Mouse (Mus musculus) liver, postnatal 0 days (tissue): ENCODE measurements at regions not wholly inside any gene's neighbourhood (a gene's known extent, or its start where the extent isn't known, plus 50 kb on each side); places are given as distances from the start of the nearest gene placed in this dataset.

Experiments used
- ATAC-seq: fragments of 200-750 bp; cut with Nextera tagmentation; 2 replicates; pipeline ENCODE4 v1.8.0; 2017; ENCODE audit warnings: mild to moderate bottlenecking, moderate library complexity
- DNase-seq: peaks from one replicate; pipeline ENCODE4 v3.0.0-alpha.2; 2016
- H3K27ac ChIP-seq: fragments of 300-500 bp; sonication (generic); 2 replicates; pipeline ENCODE4 v1.5.1; 2014; ENCODE audit warnings: antibody characterized with exemption, moderate library complexity, mild to moderate bottlenecking, low read depth
- H3K27me3 ChIP-seq: fragments of 300-500 bp; sonication (generic); 2 replicates; pipeline ENCODE4 v1.6.1; 2014; ENCODE audit warnings: low read length, control low read depth, mixed read lengths; ENCODE audit not compliant: insufficient read depth
- H3K36me3 ChIP-seq: fragments of 300-500 bp; sonication (generic); replicated peaks from 2 replicates; pipeline ENCODE4 v1.6.1; 2014; ENCODE audit warnings: mild to moderate bottlenecking, control low read depth, low read length, moderate library complexity, mixed read lengths; ENCODE audit not compliant: insufficient read depth
- H3K4me1 ChIP-seq: fragments of 300-500 bp; sonication (generic); 2 replicates; pipeline ENCODE4 v1.6.1; 2014; ENCODE audit warnings: antibody characterized with exemption, mild to moderate bottlenecking, control low read depth; ENCODE audit not compliant: insufficient read depth
- H3K4me2 ChIP-seq: fragments of 300-500 bp; sonication (generic); 2 replicates; pipeline ENCODE4 v1.6.1; 2014; ENCODE audit warnings: low read depth, mild to moderate bottlenecking, low read length, moderate library complexity, mixed read lengths
- H3K4me3 ChIP-seq: fragments of 300-500 bp; sonication (generic); 2 replicates; pipeline ENCODE4 v1.5.1; 2014; ENCODE audit warnings: low read depth, low read length
- H3K9ac ChIP-seq: fragments of 300-500 bp; sonication (generic); replicated peaks from 2 replicates; pipeline ENCODE4 v1.6.1; 2014; ENCODE audit warnings: mild to moderate bottlenecking, moderate library complexity
- H3K9me3 ChIP-seq: fragments of 300-500 bp; sonication (generic); 2 replicates; pipeline ENCODE4 v1.6.1; 2016; ENCODE audit warnings: mild to moderate bottlenecking, control low read depth, low read length, mixed read lengths
- CTCF ChIP-seq: sonication (generic); IDR thresholded peaks from 2 replicates; pipeline ENCODE4 v1.5.1; 2016; ENCODE audit warnings: antibody characterized with exemption, low read depth
- EP300 ChIP-seq: IDR thresholded peaks from 2 replicates; pipeline ENCODE4 v1.6.1; 2016; ENCODE audit warnings: antibody characterized with exemption, low read depth, mild to moderate bottlenecking
- WGBS: fragments of 180-500 bp; shearing (Covaris S2); extraction: QIAGEN DNeasy Blood & Tissue Kit; methylation state at CpG from one replicate; pipeline ENCODE4 v1.1.7; 2014; ENCODE audit not compliant: insufficient replicate concordance; 5-methylcytosine and 5-hydroxymethylcytosine counted together

- WGBS, result 52% methylated on average over 2 of the region's 2 CpGs
- Histone ChIP-seq H3K27me3 (no peaks in the 10 kb centered on the region), H3K27ac (no peak overlapping the region), H3K4me3 (no peak overlapping the region), H3K36me3 (no peaks in the 10 kb centered on the region), H3K4me1 (no peaks in the 10 kb centered on the region), H3K9ac (no peak overlapping the region), H3K4me2 (no peak overlapping the region), H3K9me3 (no peaks in the 10 kb centered on the region)
- TF ChIP-seq EP300, result no peak
- TF ChIP-seq CTCF, result no peak
- no peak for ATAC-seq
- no peak for DNase-seq
These were observed 251.9 kb upstream of the Nr2f1 start for GRCm38 (mm10) chr13:78451333-78452070.

DNA sequence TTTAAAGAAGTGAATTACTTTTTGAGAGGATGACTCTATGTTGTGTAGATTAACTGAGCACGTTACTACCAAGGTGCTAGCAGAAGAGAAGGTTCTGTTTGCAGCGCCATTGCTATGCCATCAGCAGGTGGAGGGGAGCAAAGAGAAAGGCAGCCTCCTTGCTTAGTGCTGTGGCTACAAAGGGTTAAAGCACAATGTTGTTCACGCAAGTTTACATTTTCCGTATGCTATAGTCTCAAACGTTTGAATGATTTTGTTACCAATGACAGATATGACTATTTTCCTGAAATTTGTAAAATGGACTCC, 247.1 kb upstream of the Nr2f1 start:
- Histone ChIP-seq H3K9me3 (no peaks in the 10 kb centered on the region), H3K4me3 (no peak overlapping the region), H3K4me1 (no peaks in the 10 kb centered on the region), H3K27ac (no peak overlapping the region), H3K27me3 (no peaks in the 10 kb centered on the region), H3K36me3 (no peaks in the 10 kb centered on the region), H3K9ac (no peak overlapping the region), H3K4me2 (no peak overlapping the region)
- 77% methylated on average over 5 of the region's 5 CpGs for WGBS
- ATAC-seq, result no peak
- TF ChIP-seq EP300 (no peak), CTCF (no peak)
- DNase-seq, result no peak

- 75% methylated on average over 14 of the region's 14 CpGs for WGBS
- no peak for TF ChIP-seq EP300
- TF ChIP-seq CTCF, result no peak
- Histone ChIP-seq H3K4me3 (no peak overlapping the region), H3K36me3 (no peaks in the 10 kb centered on the region), H3K9ac (no peak overlapping the region), H3K27me3 (no peaks in the 10 kb centered on the region), H3K4me2 (no peak overlapping the region), H3K4me1 (no peaks in the 10 kb centered on the region), H3K27ac (no peak overlapping the region), H3K9me3 (no peaks in the 10 kb centered on the region)
- ATAC-seq, result no peak
- DNase-seq, result no peak
These were observed 246.6 kb upstream of the Nr2f1 start for GRCm38 (mm10) chr13:78445891-78446725.

- no peak for TF ChIP-seq CTCF
- TF ChIP-seq EP300, result no peak
- no peaks in the 10 kb centered on the region for H3K9me3 ChIP-seq
- WGBS, result 76% methylated on average over 8 of the region's 8 CpGs
- no peaks in the 10 kb centered on the region for H3K27me3 ChIP-seq
- no peaks in the 10 kb centered on the region for H3K4me1 ChIP-seq
- no peak overlapping the region for H3K9ac ChIP-seq
- H3K4me2 ChIP-seq, result no peak overlapping the region
- ATAC-seq, result no peak
- H3K36me3 ChIP-seq, result no peaks in the 10 kb centered on the region
- DNase-seq, result no peak
- no peak overlapping the region for H3K4me3 ChIP-seq
- no peak overlapping the region for H3K27ac ChIP-seq
These were observed 245.3 kb upstream of the Nr2f1 start for GRCm38 (mm10) chr13:78444691-78445349.

DNA sequence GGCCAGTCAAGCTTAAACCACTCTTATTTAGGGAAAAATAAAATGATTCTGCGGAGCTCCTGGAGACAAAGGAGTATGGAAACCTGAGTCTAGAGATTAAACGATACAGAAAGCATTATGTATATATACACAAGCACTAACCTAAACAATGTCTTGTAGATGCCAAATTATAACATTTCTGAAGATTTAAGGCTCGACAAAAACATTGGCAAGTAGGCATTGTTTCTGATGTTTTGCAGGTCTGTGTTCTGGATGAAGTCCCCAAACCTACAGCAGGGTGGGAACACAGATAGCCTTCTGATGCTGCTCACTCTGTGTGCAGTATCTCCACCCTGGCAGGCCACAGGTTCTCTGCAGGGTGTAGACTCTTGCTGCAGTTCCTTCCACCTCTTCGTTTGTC, 228.9 kb upstream of the Nr2f1 start:
- TF ChIP-seq EP300, result no peak
- TF ChIP-seq CTCF, result no peak
- H3K27ac ChIP-seq, result no peak overlapping the region
- WGBS, result 62% methylated on average over 4 of the region's 4 CpGs
- H3K4me2 ChIP-seq, result no peak overlapping the region
- ATAC-seq (no peak), DNase-seq (no peak)
- H3K27me3 ChIP-seq, result no peaks in the 10 kb centered on the region
- H3K9me3 ChIP-seq, result no peaks in the 10 kb centered on the region
- H3K9ac ChIP-seq, result no peak overlapping the region
- no peak overlapping the region for H3K4me3 ChIP-seq
- H3K4me1 ChIP-seq, result no peaks in the 10 kb centered on the region
- H3K36me3 ChIP-seq, result no peaks in the 10 kb centered on the region

- Histone ChIP-seq H3K4me2 (peak overlapping the region; percentile 50), H3K4me3 (no peak overlapping the region), H3K4me1 (no peaks in the 10 kb centered on the region), H3K36me3 (no peaks in the 10 kb centered on the region), H3K27me3 (no peaks in the 10 kb centered on the region), H3K9me3 (no peaks in the 10 kb centered on the region), H3K9ac (no peak overlapping the region), H3K27ac (no peak overlapping the region)
- DNase-seq (no peak), ATAC-seq (no peak)
- WGBS, result 21% methylated on average over 9 of the region's 9 CpGs
- TF ChIP-seq CTCF (no peak), EP300 (no peak)
These were observed 228.5 kb upstream of the Nr2f1 start for GRCm38 (mm10) chr13:78428084-78428445.
